Mouse (Mus musculus): ENCODE results near the gene Fntb. TPM values are rescaled to one million over a fixed set of nuclear protein-coding genes. Genes with fewer than 3 reads are reported as not detected.

Gene Fntb
- polyA plus RNA-seq, 1 experiment, result 23.8 TPM

GRCm38 (mm10) chr12:76930177-76930576 lies 164.8 kb downstream of the Fntb start:
- no peaks in the 10 kb centered on the region for H3K79me2 ChIP-seq (ENCODE audit: control insufficient read depth, insufficient read depth)
- TF ChIP-seq TCF12 (IDR thresholded peaks at IDR 0.05; ENCODE audit: insufficient read depth, poor library complexity, severe bottlenecking), result no peak
- no peak for TF ChIP-seq MAX (IDR thresholded peaks at IDR 0.05; ENCODE audit: low read depth)
- no peak for TF ChIP-seq POLR2A (IDR thresholded peaks at IDR 0.05; ENCODE audit: insufficient read length, low read depth)
- no peak overlapping the region for H3ac ChIP-seq (ENCODE audit: control insufficient read depth, insufficient read length)
- no peak overlapping the region for H3K4me2 ChIP-seq (ENCODE audit: low read depth)
- no peak overlapping the region for H3K4me3 ChIP-seq
- no peaks in the 10 kb centered on the region for H3K36me3 ChIP-seq (ENCODE audit: control insufficient read depth, insufficient read depth)
- H3K27me3 ChIP-seq (ENCODE audit: control insufficient read depth, insufficient read depth, insufficient read length), result no peaks in the 10 kb centered on the region

GRCm38 (mm10) chr12:76931739-76932687 lies 166.6 kb downstream of the Fntb start:
- no peak overlapping the region for H3K4me2 ChIP-seq (ENCODE audit: low read depth)
- H3K4me3 ChIP-seq, result no peak overlapping the region
- H3K79me2 ChIP-seq (ENCODE audit: control insufficient read depth, insufficient read depth), result no peaks in the 10 kb centered on the region
- H3ac ChIP-seq (ENCODE audit: control insufficient read depth, insufficient read length), result no peak overlapping the region
- TF ChIP-seq POLR2AphosphoS2 (IDR thresholded peaks at IDR 0.05; ENCODE audit: insufficient read length, low read depth) (no peak), MYOG (IDR thresholded peaks at IDR 0.05; ENCODE audit: control insufficient read depth in 1 of 3, insufficient read depth in 1 of 3, insufficient read length in 2 of 3, low read depth in 2 of 3) (no peak), TCF3 (IDR thresholded peaks at IDR 0.05; ENCODE audit: insufficient read length, low read depth) (no peak)
- H3K36me3 ChIP-seq (ENCODE audit: control insufficient read depth, insufficient read depth), result peaks cover 2% of the 10 kb centered on the region
- no peaks in the 10 kb centered on the region for H3K27me3 ChIP-seq (ENCODE audit: control insufficient read depth, insufficient read depth, insufficient read length)

- Histone ChIP-seq H3K4me3 (no peak overlapping the region), H3K79me2 (ENCODE audit: control insufficient read depth, insufficient read depth) (no peaks in the 10 kb centered on the region), H3K36me3 (ENCODE audit: control insufficient read depth, insufficient read depth) (peaks cover 6% of the 10 kb centered on the region), H3K4me2 (ENCODE audit: low read depth) (no peak overlapping the region), H3K27me3 (ENCODE audit: control insufficient read depth, insufficient read depth, insufficient read length) (no peaks in the 10 kb centered on the region), H3ac (ENCODE audit: control insufficient read depth, insufficient read length) (no peak overlapping the region)
- TF ChIP-seq POLR2A (IDR thresholded peaks at IDR 0.05; ENCODE audit: insufficient read length, low read depth), result no peak
- TF ChIP-seq TCF3 (IDR thresholded peaks at IDR 0.05; ENCODE audit: insufficient read length, low read depth), result no peak
- no peak for TF ChIP-seq REST (IDR thresholded peaks at IDR 0.05; ENCODE audit: insufficient read depth, insufficient read length)
- no peak for TF ChIP-seq E2F4 (IDR thresholded peaks at IDR 0.05; ENCODE audit: insufficient read depth)
- TF ChIP-seq USF1 (IDR thresholded peaks at IDR 0.05; ENCODE audit: low read depth), result no peak
- no peak for TF ChIP-seq CEBPB (IDR thresholded peaks at IDR 0.05; ENCODE audit: insufficient read depth, poor library complexity, severe bottlenecking)
- TF ChIP-seq MYOG (IDR thresholded peaks at IDR 0.05; ENCODE audit: control insufficient read depth in 1 of 3, insufficient read depth in 1 of 3, insufficient read length in 2 of 3, low read depth in 2 of 3), result no peak
- TF ChIP-seq MYOD1 (IDR thresholded peaks at IDR 0.05; ENCODE audit: control insufficient read depth in 1 of 3, insufficient read length in 2 of 3, low read depth in 2 of 3), result no peak
- no peak for TF ChIP-seq SRF (IDR thresholded peaks at IDR 0.05; ENCODE audit: control insufficient read depth, insufficient read length, low read depth)
- no peak for TF ChIP-seq MAX (IDR thresholded peaks at IDR 0.05; ENCODE audit: low read depth)
- TF ChIP-seq POLR2AphosphoS2 (IDR thresholded peaks at IDR 0.05; ENCODE audit: insufficient read length, low read depth), result no peak
- TF ChIP-seq TCF12 (IDR thresholded peaks at IDR 0.05; ENCODE audit: insufficient read depth, poor library complexity, severe bottlenecking), result no peak
Measured at GRCm38 (mm10) chr12:76932688-76933060, 167.3 kb downstream of the Fntb start.

GRCm38 (mm10) chr12:76934438-76934837 lies 169.0 kb downstream of the Fntb start:
- TF ChIP-seq E2F4 (IDR thresholded peaks at IDR 0.05; ENCODE audit: insufficient read depth), result no peak
- no peak for TF ChIP-seq MYOG (IDR thresholded peaks at IDR 0.05; ENCODE audit: control insufficient read depth in 1 of 3, insufficient read depth in 1 of 3, insufficient read length in 2 of 3, low read depth in 2 of 3)
- TF ChIP-seq USF1 (IDR thresholded peaks at IDR 0.05; ENCODE audit: low read depth), result no peak
- no peak for TF ChIP-seq POLR2AphosphoS2 (IDR thresholded peaks at IDR 0.05; ENCODE audit: insufficient read length, low read depth)
- no peak for TF ChIP-seq REST (IDR thresholded peaks at IDR 0.05; ENCODE audit: insufficient read depth, insufficient read length)
- no peak for TF ChIP-seq TCF12 (IDR thresholded peaks at IDR 0.05; ENCODE audit: insufficient read depth, poor library complexity, severe bottlenecking)
- no peak for TF ChIP-seq TCF3 (IDR thresholded peaks at IDR 0.05; ENCODE audit: insufficient read length, low read depth)
- TF ChIP-seq MYOD1 (IDR thresholded peaks at IDR 0.05; ENCODE audit: control insufficient read depth in 1 of 3, insufficient read length in 2 of 3, low read depth in 2 of 3), result no peak
- peaks cover 15% of the 10 kb centered on the region for H3K36me3 ChIP-seq (ENCODE audit: control insufficient read depth, insufficient read depth)
- H3K4me3 ChIP-seq, result no peak overlapping the region
- H3ac ChIP-seq (ENCODE audit: control insufficient read depth, insufficient read length), result no peak overlapping the region
- H3K79me2 ChIP-seq (ENCODE audit: control insufficient read depth, insufficient read depth), result no peaks in the 10 kb centered on the region
- no peaks in the 10 kb centered on the region for H3K27me3 ChIP-seq (ENCODE audit: control insufficient read depth, insufficient read depth, insufficient read length)
- H3K4me2 ChIP-seq (ENCODE audit: low read depth), result no peak overlapping the region

GRCm38 (mm10) chr12:76936211-76936610 lies 170.8 kb downstream of the Fntb start:
- H3K4me3 ChIP-seq, result no peak overlapping the region
- H3K4me2 ChIP-seq (ENCODE audit: low read depth), result no peak overlapping the region
- H3K27me3 ChIP-seq (ENCODE audit: control insufficient read depth, insufficient read depth, insufficient read length), result no peaks in the 10 kb centered on the region
- H3K79me2 ChIP-seq (ENCODE audit: control insufficient read depth, insufficient read depth), result no peaks in the 10 kb centered on the region
- H3K36me3 ChIP-seq (ENCODE audit: control insufficient read depth, insufficient read depth), result peaks cover 29% of the 10 kb centered on the region
- TF ChIP-seq MYOD1 (IDR thresholded peaks at IDR 0.05; ENCODE audit: control insufficient read depth in 1 of 3, insufficient read length in 2 of 3, low read depth in 2 of 3) (no peak), CEBPB (IDR thresholded peaks at IDR 0.05; ENCODE audit: insufficient read depth, poor library complexity, severe bottlenecking) (no peak), POLR2A (IDR thresholded peaks at IDR 0.05; ENCODE audit: insufficient read length, low read depth) (no peak), TCF12 (IDR thresholded peaks at IDR 0.05; ENCODE audit: insufficient read depth, poor library complexity, severe bottlenecking) (no peak), TCF3 (IDR thresholded peaks at IDR 0.05; ENCODE audit: insufficient read length, low read depth) (no peak), SRF (IDR thresholded peaks at IDR 0.05; ENCODE audit: control insufficient read depth, insufficient read length, low read depth) (no peak), E2F4 (IDR thresholded peaks at IDR 0.05; ENCODE audit: insufficient read depth) (no peak), MAX (IDR thresholded peaks at IDR 0.05; ENCODE audit: low read depth) (no peak), POLR2AphosphoS2 (IDR thresholded peaks at IDR 0.05; ENCODE audit: insufficient read length, low read depth) (no peak), REST (IDR thresholded peaks at IDR 0.05; ENCODE audit: insufficient read depth, insufficient read length) (no peak), USF1 (IDR thresholded peaks at IDR 0.05; ENCODE audit: low read depth) (no peak), MYOG (IDR thresholded peaks at IDR 0.05; ENCODE audit: control insufficient read depth in 1 of 3, insufficient read depth in 1 of 3, insufficient read length in 2 of 3, low read depth in 2 of 3) (no peak)
- H3ac ChIP-seq (ENCODE audit: control insufficient read depth, insufficient read length), result no peak overlapping the region

All from myocyte (in vitro differentiated cells).